Mouse (Mus musculus) 3T3-L1 (cell line): ENCODE data around the gene Smim24.
A peak's percentile ranks its signal among the peaks of the same experiment; 100 is the strongest.

Experiments used
- DNase-seq: peaks from one replicate; pipeline ENCODE4 v3.0.0-alpha.2; 2015; ENCODE audit warnings: low read depth, low spot score

Smim24 gene

GRCm38 (mm10) chr10:81365672-81366476 is 27.0 kb upstream of the Smim24 start, which contains the start of gene 4930404N11Rik:
4930404N11Rik (minus strand) TSS chr10:81365816.
- no peak for DNase-seq

- DNase-seq = no peak
Observed at GRCm38 (mm10) chr10:81366477-81367206, 26.2 kb upstream of the Smim24 start.

- no peak for DNase-seq
Observed at GRCm38 (mm10) chr10:81367207-81367495, 25.7 kb upstream of the Smim24 start.

- DNase-seq = no peak
Observed at GRCm38 (mm10) chr10:81375322-81375721, 17.5 kb upstream of the Smim24 start.

- peak; percentile 31 for DNase-seq
Observed at GRCm38 (mm10) chr10:81376561-81377361, 16.1 kb upstream of the Smim24 start.

GRCm38 (mm10) chr10:81377362-81377664 is 15.5 kb upstream of the Smim24 start:
- DNase-seq = no peak

GRCm38 (mm10) chr10:81377793-81378552 is 14.9 kb upstream of the Smim24 start, which contains the start of gene Fzr1:
Fzr1 (minus strand) TSS chr10:81378516.
- peak; percentile 28 for DNase-seq

- DNase-seq = peak; percentile 100
Observed at GRCm38 (mm10) chr10:81378553-81379182, 14.2 kb upstream of the Smim24 start.

GRCm38 (mm10) chr10:81379183-81379553 is 13.7 kb upstream of the Smim24 start:
- no peak for DNase-seq

- DNase-seq = no peak
Observed at GRCm38 (mm10) chr10:81379809-81380378, 13.0 kb upstream of the Smim24 start.

- peak; percentile 51 for DNase-seq
Observed at GRCm38 (mm10) chr10:81382039-81382438, 10.8 kb upstream of the Smim24 start.

GRCm38 (mm10) chr10:81383802-81384604 is 8.8 kb upstream of the Smim24 start, which contains the start of the genes Dohh and Gm48551:
Dohh (plus strand) TSS chr10:81384428.
Gm48551 (plus strand) TSS chr10:81384466.
- DNase-seq = peak; percentile 99

GRCm38 (mm10) chr10:81384605-81384982 is 8.3 kb upstream of the Smim24 start:
- peak; percentile 59 for DNase-seq

GRCm38 (mm10) chr10:81385603-81386306 is 7.1 kb upstream of the Smim24 start:
- no peak for DNase-seq

- DNase-seq = no peak
Observed at GRCm38 (mm10) chr10:81387716-81388115, 5.1 kb upstream of the Smim24 start.

GRCm38 (mm10) chr10:81388505-81389055 is 4.3 kb upstream of the Smim24 start, which contains the start of gene Gm48552:
Gm48552 (plus strand) TSS chr10:81389005.
- no peak for DNase-seq

GRCm38 (mm10) chr10:81389373-81389772 is 3.5 kb upstream of the Smim24 start:
- peak; percentile 45 for DNase-seq

GRCm38 (mm10) chr10:81389801-81390677 is 2.8 kb upstream of the Smim24 start:
- peak; percentile 75 for DNase-seq
